Mouse (Mus musculus): ENCODE results near the gene Ddx39.

Gene Ddx39

GRCm38 (mm10) chr8:83715031-83715690 lies at the start of gene Ddx39:
Gene Ddx39, plus strand, starts transcription at chr8:83715177.
- peak; percentile 95 for DNase-seq (ENCODE audit: low spot score)

- DNase-seq (ENCODE audit: low spot score), result peak; percentile 74
Observed at GRCm38 (mm10) chr8:83665969-83666865, 48.8 kb upstream of the Ddx39 start, which contains the start of gene Ptger1. Gene Ptger1, plus strand, starts transcription at chr8:83666678.

- DNase-seq (ENCODE audit: low spot score), result no peak
Observed at GRCm38 (mm10) chr8:83666866-83667234, 48.1 kb upstream of the Ddx39 start.

GRCm38 (mm10) chr8:83667526-83667925 lies 47.5 kb upstream of the Ddx39 start:
- DNase-seq (ENCODE audit: low spot score), result no peak

- DNase-seq (ENCODE audit: low spot score), result peak; percentile 55
Observed at GRCm38 (mm10) chr8:83668010-83668916, 46.7 kb upstream of the Ddx39 start.

- DNase-seq (ENCODE audit: low spot score), result no peak
Observed at GRCm38 (mm10) chr8:83669013-83669412, 46.0 kb upstream of the Ddx39 start.

- DNase-seq (ENCODE audit: low spot score), result no peak
Observed at GRCm38 (mm10) chr8:83672936-83673335, 42.0 kb upstream of the Ddx39 start.

- DNase-seq (ENCODE audit: low spot score), result no peak
Observed at GRCm38 (mm10) chr8:83674497-83674896, 40.5 kb upstream of the Ddx39 start.

- DNase-seq (ENCODE audit: low spot score), result no peak
Observed at GRCm38 (mm10) chr8:83679866-83680265, 35.1 kb upstream of the Ddx39 start.

- no peak for DNase-seq (ENCODE audit: low spot score)
Observed at GRCm38 (mm10) chr8:83680603-83681002, 34.4 kb upstream of the Ddx39 start.

- no peak for DNase-seq (ENCODE audit: low spot score)
Observed at GRCm38 (mm10) chr8:83681099-83681498, 33.9 kb upstream of the Ddx39 start.

GRCm38 (mm10) chr8:83684517-83684916 lies 30.5 kb upstream of the Ddx39 start:
- DNase-seq (ENCODE audit: low spot score), result no peak

GRCm38 (mm10) chr8:83689264-83689663 lies 25.7 kb upstream of the Ddx39 start:
- DNase-seq (ENCODE audit: low spot score), result no peak

- no peak for DNase-seq (ENCODE audit: low spot score)
Observed at GRCm38 (mm10) chr8:83693609-83694236, 21.3 kb upstream of the Ddx39 start.

GRCm38 (mm10) chr8:83694369-83695160 lies 20.4 kb upstream of the Ddx39 start:
- DNase-seq (ENCODE audit: low spot score), result no peak

- no peak for DNase-seq (ENCODE audit: low spot score)
Observed at GRCm38 (mm10) chr8:83695351-83696106, 19.4 kb upstream of the Ddx39 start.

- DNase-seq (ENCODE audit: low spot score), result peak; percentile 66
Observed at GRCm38 (mm10) chr8:83697374-83698220, 17.4 kb upstream of the Ddx39 start.

GRCm38 (mm10) chr8:83698291-83698660 lies 16.7 kb upstream of the Ddx39 start:
- DNase-seq (ENCODE audit: low spot score), result peak; percentile 53
